Comparison of ENCODE assay signal across 14 mouse cellular contexts in the genomic region with DNA sequence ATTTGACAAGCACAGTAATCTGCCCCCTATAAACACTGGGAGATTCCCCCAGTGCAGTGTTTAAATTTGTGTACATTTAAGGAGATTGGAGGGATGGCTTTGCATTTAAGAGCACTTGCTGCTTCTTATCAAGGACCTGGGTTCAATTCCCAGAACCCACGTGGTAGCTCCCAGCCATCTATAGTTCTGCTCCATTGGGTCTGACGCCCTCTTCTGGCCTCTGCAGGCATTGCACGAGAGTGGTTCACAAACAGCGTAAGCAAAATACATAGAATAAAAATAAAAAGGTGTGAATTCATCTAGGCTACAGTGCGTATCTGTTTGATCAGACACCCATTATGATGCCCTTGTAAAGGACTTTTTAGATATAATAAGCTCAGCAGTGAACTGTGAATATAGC. TPM values are rescaled to one million over a fixed set of nuclear protein-coding genes. Genes with fewer than 3 reads are reported as not detected.
DNase-seq lines count a peak whose midpoint lies in the region; ATAC-seq and TF ChIP-seq lines count a peak whose summit lies in the region.
"Had no signal": no experiment of that assay in that cellular context is flagged by ENCODE, and none has a peak within 500 bp of the region (broad histone marks: within the 10 kb centered on the region; RNA-seq: fewer than 3 reads in every experiment).

No protein-coding gene starts in this region.

- H3K9me3 ChIP-seq in heart, embryonic 10.5 days = no peaks in the 10 kb centered on the region
- no peaks in the 10 kb centered on the region for H3K9me3 ChIP-seq in liver, postnatal 0 days (ENCODE audit: low read length)
- H3K9me3 ChIP-seq: forebrain, embryonic 12.5 days; lung, embryonic 15.5 days; midbrain, embryonic 13.5 days had no signal

- TF ChIP-seq EP300 in heart, adult 2 months (IDR thresholded peaks at IDR 0.05; ENCODE audit: insufficient read depth, low read depth, low read length) = no peak
- TF ChIP-seq EP300 in liver, postnatal 0 days (IDR thresholded peaks at IDR 0.05; ENCODE audit: low read depth) = no peak

- ATAC-seq in liver, postnatal 0 days = no peak
- ATAC-seq in inflammation-experienced regulatory T-cells, adult 6 months = no peak
- ATAC-seq: midbrain, embryonic 13.5 days had no signal

- intact Hi-C loops in heart, adult 2 months (cut with DNase I) = no loop called here

- H3K79me2 ChIP-seq in heart, adult 2 months (replicated peaks; ENCODE audit: control insufficient read depth, insufficient read depth, low read length) = no peaks in the 10 kb centered on the region

- no peaks in the 10 kb centered on the region for H3K27me3 ChIP-seq in heart, adult 2 months (ENCODE audit: control insufficient read depth, insufficient read depth, low read length)
- H3K27me3 ChIP-seq in heart, embryonic 10.5 days (ENCODE audit: insufficient read depth, poor library complexity, severe bottlenecking) = no peaks in the 10 kb centered on the region
- no peaks in the 10 kb centered on the region for H3K27me3 ChIP-seq in liver, postnatal 0 days (ENCODE audit: insufficient read depth, low read length)
- H3K27me3 ChIP-seq: forebrain, embryonic 12.5 days; lung, embryonic 15.5 days; midbrain, embryonic 13.5 days had no signal

- no peak overlapping the region for H3K4me2 ChIP-seq in liver, postnatal 0 days (ENCODE audit: low read depth, low read length)
- H3K4me2 ChIP-seq: forebrain, embryonic 12.5 days; lung, embryonic 15.5 days; midbrain, embryonic 13.5 days had no signal

- TF ChIP-seq CTCF in heart, adult 2 months (IDR thresholded peaks at IDR 0.05) = peak; percentile 60
- TF ChIP-seq CTCF in liver, postnatal 0 days (IDR thresholded peaks at IDR 0.05; ENCODE audit: low read depth) = peak; percentile 51
- TF ChIP-seq CTCF in bone marrow macrophage, adult 2 months (IDR thresholded peaks at IDR 0.05; ENCODE audit: low read depth, low read length) = peak; percentile 57; the same call in 1 of the 2 replicates

- no peak overlapping the region for H3K9ac ChIP-seq in heart, adult 2 months (ENCODE audit: low read depth, low read length)
- no peak overlapping the region for H3K9ac ChIP-seq in liver, postnatal 0 days (replicated peaks)
- H3K9ac ChIP-seq: forebrain, embryonic 12.5 days; lung, embryonic 15.5 days; midbrain, embryonic 13.5 days had no signal

- H3K4me3 ChIP-seq in heart, adult 2 months = no peak overlapping the region
- H3K4me3 ChIP-seq in heart, embryonic 10.5 days = no peak overlapping the region
- H3K4me3 ChIP-seq in liver, postnatal 0 days (ENCODE audit: low read depth, low read length) = no peak overlapping the region
- H3K4me3 ChIP-seq in bone marrow macrophage, adult 2 months (ENCODE audit: insufficient read depth, low read length) = no peak overlapping the region
- H3K4me3 ChIP-seq: forebrain, embryonic 12.5 days; lung, embryonic 15.5 days; midbrain, embryonic 13.5 days had no signal

- no peak for TF ChIP-seq POLR2A in heart, adult 2 months (IDR thresholded peaks at IDR 0.05; ENCODE audit: insufficient read depth, low read depth, low read length)
- TF ChIP-seq POLR2A in bone marrow macrophage, adult 2 months (IDR thresholded peaks at IDR 0.05; ENCODE audit: borderline replicate concordance, low read depth, low read length) = no peak

- WGBS in heart, adult 2 months = 70% methylated on average over 5 of the region's 5 CpGs
- whole genome bisulfite sequencing in heart, embryonic 10.5 days = 63% methylated on average over 5 of the region's 5 CpGs
- WGBS in liver, postnatal 0 days (ENCODE audit: insufficient replicate concordance) = 63% methylated on average over 5 of the region's 5 CpGs

- DNase-seq in heart, adult 2 months = no peak
- DNase-seq in heart, embryonic 10.5 days (ENCODE audit: low spot score) = no peak
- no peak for DNase-seq in liver, postnatal 0 days
- DNase-seq in liver = no peak
- DNase-seq in CD4-positive helper T cell, adult 2 months (ENCODE audit: low read depth, low spot score) = peak; percentile 21
- DNase-seq in right cerebral cortex, adult 18-20 months = no peak
- DNase-seq: cerebellum, adult 18-20 months; right cerebral cortex, postnatal 14 days had no signal

- H3K4me1 ChIP-seq in heart, adult 2 months (ENCODE audit: control insufficient read depth, insufficient read depth, low read length) = peaks cover 27% of the 10 kb centered on the region
- H3K4me1 ChIP-seq in heart, embryonic 10.5 days = peaks cover 30% of the 10 kb centered on the region
- H3K4me1 ChIP-seq in liver, postnatal 0 days (ENCODE audit: insufficient read depth) = peaks cover 19% of the 10 kb centered on the region
- H3K4me1 ChIP-seq in bone marrow macrophage, adult 2 months (ENCODE audit: control insufficient read depth, insufficient read depth, low read length) = peaks cover 15% of the 10 kb centered on the region

- H3K27ac ChIP-seq in heart, adult 2 months = peak overlapping the region; percentile 86
- H3K27ac ChIP-seq in heart, embryonic 10.5 days = no peak overlapping the region
- H3K27ac ChIP-seq in liver, postnatal 0 days (ENCODE audit: low read depth) = no peak overlapping the region
- no peak overlapping the region for H3K27ac ChIP-seq in bone marrow macrophage, adult 2 months (ENCODE audit: insufficient read depth, low read depth, low read length)
- H3K27ac ChIP-seq: forebrain, embryonic 12.5 days; lung, embryonic 15.5 days; midbrain, embryonic 13.5 days had no signal

- H3K36me3 ChIP-seq in heart, adult 2 months (ENCODE audit: control insufficient read depth, insufficient read depth, low read length) = peaks cover 5% of the 10 kb centered on the region; the same call in 1 of the 2 replicates
- H3K36me3 ChIP-seq in heart, embryonic 10.5 days = no peaks in the 10 kb centered on the region
- H3K36me3 ChIP-seq in liver, postnatal 0 days (replicated peaks; ENCODE audit: insufficient read depth, low read length) = no peaks in the 10 kb centered on the region
- H3K36me3 ChIP-seq: forebrain, embryonic 12.5 days; G1E; lung, embryonic 15.5 days; midbrain, embryonic 13.5 days had no signal

RNA-seq across cellular contexts. Expression of gene Zfp622, which starts 55.3 kb away (rescaled TPM):
- 10 to 100 TPM; 22.5 to 25.4 TPM for total RNA-seq in heart, adult 2 months (2021)
- polyA plus RNA-seq in heart, adult 2 months (2012; rRNA removed) = 8.3 and 13.9 TPM in 2 replicates
- polyA plus RNA-seq in heart, embryonic 10.5 days (2016; fragmentation: Nextera tagmentation; extraction: Ambion mirVana) = 19.3 and 31.0 TPM in 2 replicates
- 9.8 and 13.4 TPM in 2 replicates for polyA plus RNA-seq in liver, postnatal 0 days (2015; fragmentation: Nextera tagmentation; extraction: Ambion mirVana)
- 65.2 and 74.4 TPM in 2 replicates for polyA plus RNA-seq in bone marrow macrophage, adult 2 months (2012; ENCODE audit: insufficient read depth, insufficient read length, missing spikeins)
- 10 to 100 TPM in 2 of 3 experiments, 1 to 10 TPM in 1; 9.7 to 16.7 (median 11.3) TPM for polyA plus RNA-seq in inflammation-experienced regulatory T-cells, adult 6 months (2017; shearing (Covaris generic))
